Mouse (Mus musculus) heart, embryonic 14.5 days (tissue): ENCODE data around the gene Tsen34. TPM values are rescaled to one million over a fixed set of nuclear protein-coding genes. Genes with fewer than 3 reads are reported as not detected.
"Not testable (repeated sequence)": the region's sequence is repeated elsewhere in the genome, so short reads cannot be mapped to it uniquely, and the experiment has no call there.

Experiments
- ATAC-seq: fragments of 200-750 bp; cut with Nextera tagmentation; 2 replicates; pipeline ENCODE4 v1.8.0; 2017; ENCODE audit warnings: low read depth, moderate TSS enrichment; ENCODE audit not compliant: insufficient number of reproducible peaks, insufficient read depth, low FRiP score
- H3K27ac ChIP-seq, 2 experiments: fragments of 200-500 bp in 1 of 2; fragments of 300-500 bp in 1 of 2; sonication (generic) in 1 of 2; replicated peaks in 1 of 2; 2 replicates each; pipeline ENCODE4 v1.5.1; 2012 to 2014; ENCODE audit warnings: low read depth in 2 of 2, low read length in 2 of 2, control low read depth in 1 of 2, mild to moderate bottlenecking in 1 of 2, mixed read lengths in 1 of 2; ENCODE audit not compliant: control insufficient read depth in 1 of 2, insufficient read depth in 1 of 2
- H3K27me3 ChIP-seq: fragments of 300-500 bp; sonication (generic); 2 replicates; pipeline ENCODE4 v1.6.1; 2014; ENCODE audit warnings: mild to moderate bottlenecking, low read length, control low read depth; ENCODE audit not compliant: control insufficient read depth, insufficient read depth
- H3K36me3 ChIP-seq: fragments of 300-500 bp; sonication (generic); 2 replicates; pipeline ENCODE4 v1.6.1; 2014; ENCODE audit warnings: mild to moderate bottlenecking, control low read depth, low read length, mixed read lengths; ENCODE audit not compliant: control insufficient read depth, insufficient read depth
- H3K4me1 ChIP-seq, 2 experiments: fragments of 200-500 bp in 1 of 2; fragments of 300-500 bp in 1 of 2; sonication (generic) in 1 of 2; 2 replicates each; pipeline ENCODE4 v1.6.1; 2012 to 2014; ENCODE audit warnings: low read length in 2 of 2, control low read depth in 1 of 2, mixed read lengths in 1 of 2; ENCODE audit not compliant: control insufficient read depth in 2 of 2, insufficient read depth in 2 of 2
- H3K4me2 ChIP-seq: fragments of 300-500 bp; sonication (generic); 2 replicates; pipeline ENCODE4 v1.6.1; 2014; ENCODE audit warnings: mild to moderate bottlenecking, low read length
- H3K4me3 ChIP-seq, 2 experiments: fragments of 200-500 bp in 1 of 2; fragments of 300-500 bp in 1 of 2; sonication (generic) in 1 of 2; 2 replicates each; pipeline ENCODE4 v1.5.1; 2012 to 2014; ENCODE audit warnings: low read length in 2 of 2, mild to moderate bottlenecking in 2 of 2, control low read depth in 1 of 2, low read depth in 1 of 2, moderate library complexity in 1 of 2; ENCODE audit not compliant: control insufficient read depth in 1 of 2, insufficient read depth in 1 of 2
- H3K9ac ChIP-seq: fragments of 300-500 bp; sonication (generic); 2 replicates; pipeline ENCODE4 v1.6.1; 2014; ENCODE audit warnings: mild to moderate bottlenecking, low read length
- H3K9me3 ChIP-seq: fragments of 300-500 bp; sonication (generic); 2 replicates; pipeline ENCODE4 v1.6.1; 2016; ENCODE audit warnings: low read length, control low read depth; ENCODE audit not compliant: control insufficient read depth
- WGBS: fragments of 180-500 bp; shearing (Covaris S2); extraction: QIAGEN DNeasy Blood & Tissue Kit; methylation state at CpG from one replicate; pipeline ENCODE4 v1.1.7; 2014; 5-methylcytosine and 5-hydroxymethylcytosine counted together
- polyA plus RNA-seq: library from polyadenylated mRNA; unstranded; fragments of >200 nt; fragmentation: Nextera tagmentation; extraction: Ambion mirVana; gene quantifications from 2 replicates; pipeline ENCODE4 v1.2.1, GENCODE M21; 2014

Tsen34 gene
- polyA plus RNA-seq, 1 experiment from 2014 or later = 234 TPM

- H3K4me3 ChIP-seq = peak within 1 kb of the TSS; percentile 59 to 66
- H3K36me3 ChIP-seq = peaks cover 39% of the 10 kb centered on the region
- peak within 1 kb of the TSS; percentile 96 to 98 for H3K27ac ChIP-seq
- peak within 1 kb of the TSS; percentile 76 for H3K4me2 ChIP-seq
- peak within 1 kb of the TSS; percentile 85 for H3K9ac ChIP-seq
- H3K27me3 ChIP-seq = no peaks in the 10 kb centered on the region
- no peaks in the 10 kb centered on the region for H3K9me3 ChIP-seq
- H3K4me1 ChIP-seq = peaks cover 13 to 16% of the 10 kb centered on the region in 2 experiments
- under 1% methylated on average over 55 of the region's 55 CpGs for WGBS
- ATAC-seq = peak; percentile 90
These were observed 535 bp downstream of the Tsen34 start, which contains the start of gene Mboat7 for GRCm38 (mm10) chr7:3692987-3693808. TSS of gene Mboat7 (minus strand) at chr7:3693523.

GRCm38 (mm10) chr7:3693809-3694075, 1.1 kb downstream of the Tsen34 start:
- H3K36me3 ChIP-seq = peaks cover 42% of the 10 kb centered on the region
- ATAC-seq = no peak
- peak overlapping the region; percentile 76 for H3K4me2 ChIP-seq
- H3K4me1 ChIP-seq = peaks cover 13 to 16% of the 10 kb centered on the region in 2 experiments
- H3K27me3 ChIP-seq = no peaks in the 10 kb centered on the region
- peak overlapping the region; percentile 59 to 66 for H3K4me3 ChIP-seq
- peak overlapping the region; percentile 85 for H3K9ac ChIP-seq
- WGBS = under 1% methylated on average over 18 of the region's 18 CpGs
- H3K27ac ChIP-seq = peak overlapping the region; percentile 96 to 98
- no peaks in the 10 kb centered on the region for H3K9me3 ChIP-seq

DNA sequence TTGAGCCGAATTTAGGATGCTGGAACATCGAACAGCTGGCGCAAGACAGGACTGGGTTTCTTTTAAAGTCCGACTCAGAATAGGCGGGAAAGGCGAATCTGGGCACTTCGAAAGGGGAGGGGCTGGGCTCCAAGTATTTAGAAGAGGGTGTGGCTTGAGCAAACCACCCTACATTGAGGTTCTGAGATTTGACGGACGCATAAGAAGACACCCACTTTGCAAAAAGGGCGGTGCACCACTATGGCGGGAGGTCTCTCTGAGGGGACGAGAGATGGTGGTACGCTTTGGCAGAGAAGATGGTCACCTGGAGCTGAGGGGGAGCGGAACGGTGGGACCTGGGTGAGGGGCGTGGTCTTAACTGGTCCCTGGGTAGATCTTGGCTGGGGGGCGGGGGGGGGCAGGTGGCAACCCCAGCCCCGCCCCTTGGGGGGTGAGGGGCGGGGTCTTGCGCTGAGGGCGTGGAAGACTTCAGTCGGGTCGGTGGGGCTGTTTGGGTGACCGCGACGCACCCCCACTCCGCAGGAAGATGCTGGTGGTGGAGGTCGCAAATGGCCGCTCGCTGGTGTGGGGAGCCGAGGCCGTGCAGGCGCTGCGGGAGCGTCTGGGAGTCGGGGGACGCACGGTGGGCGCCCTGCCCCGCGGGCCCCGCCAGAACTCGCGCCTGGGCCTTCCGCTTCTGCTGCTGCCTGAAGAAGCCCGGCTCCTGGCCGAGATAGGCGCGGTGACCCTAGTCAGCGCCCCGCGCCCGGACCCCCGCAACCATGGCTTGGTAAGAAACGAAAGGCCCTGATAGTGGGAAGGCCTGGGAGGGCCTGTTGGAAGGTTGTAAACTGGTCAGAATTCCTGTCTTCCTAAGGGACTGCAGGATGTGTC, 1.6 kb downstream of the Tsen34 start:
- peaks cover 47% of the 10 kb centered on the region for H3K36me3 ChIP-seq
- H3K4me1 ChIP-seq = peaks cover 13 to 16% of the 10 kb centered on the region in 2 experiments
- no peaks in the 10 kb centered on the region for H3K27me3 ChIP-seq
- under 1% methylated on average over 45 of the region's 55 CpGs for WGBS
- H3K4me3 ChIP-seq = peak overlapping the region; percentile 59 to 66
- peak overlapping the region; percentile 76 for H3K4me2 ChIP-seq
- no peaks in the 10 kb centered on the region for H3K9me3 ChIP-seq
- peak overlapping the region; percentile 85 for H3K9ac ChIP-seq
- peak overlapping the region; percentile 96 to 98 for H3K27ac ChIP-seq
- peak; percentile 64 for ATAC-seq

GRCm38 (mm10) chr7:3694949-3695305, 2.3 kb downstream of the Tsen34 start:
- WGBS = 5% methylated on average over 9 of the region's 9 CpGs
- peak overlapping the region; percentile 85 for H3K9ac ChIP-seq
- H3K4me3 ChIP-seq = peak overlapping the region; percentile 59 to 66
- peaks cover 13 to 16% of the 10 kb centered on the region in 2 experiments for H3K4me1 ChIP-seq
- peaks cover 54% of the 10 kb centered on the region for H3K36me3 ChIP-seq
- H3K27ac ChIP-seq = peak overlapping the region; percentile 68 to 98
- peak overlapping the region; percentile 76 for H3K4me2 ChIP-seq
- not testable (repeated sequence) for ATAC-seq, H3K27me3 ChIP-seq, H3K9me3 ChIP-seq

- Histone ChIP-seq H3K9ac (no peak overlapping the region), H3K4me2 (no peak overlapping the region), H3K4me3 (no peak overlapping the region), H3K4me1 (peaks cover 2 to 9% of the 10 kb centered on the region in 2 experiments; a peak in 3 of 4 replicates), H3K27ac (no peak overlapping the region), H3K9me3 (no peaks in the 10 kb centered on the region), H3K27me3 (no peaks in the 10 kb centered on the region), H3K36me3 (peaks cover 63% of the 10 kb centered on the region)
- ATAC-seq = no peak
- WGBS = 97% methylated on average over 6 of the region's 6 CpGs
These were observed 5.8 kb downstream of the Tsen34 start for GRCm38 (mm10) chr7:3698471-3698870.

DNA sequence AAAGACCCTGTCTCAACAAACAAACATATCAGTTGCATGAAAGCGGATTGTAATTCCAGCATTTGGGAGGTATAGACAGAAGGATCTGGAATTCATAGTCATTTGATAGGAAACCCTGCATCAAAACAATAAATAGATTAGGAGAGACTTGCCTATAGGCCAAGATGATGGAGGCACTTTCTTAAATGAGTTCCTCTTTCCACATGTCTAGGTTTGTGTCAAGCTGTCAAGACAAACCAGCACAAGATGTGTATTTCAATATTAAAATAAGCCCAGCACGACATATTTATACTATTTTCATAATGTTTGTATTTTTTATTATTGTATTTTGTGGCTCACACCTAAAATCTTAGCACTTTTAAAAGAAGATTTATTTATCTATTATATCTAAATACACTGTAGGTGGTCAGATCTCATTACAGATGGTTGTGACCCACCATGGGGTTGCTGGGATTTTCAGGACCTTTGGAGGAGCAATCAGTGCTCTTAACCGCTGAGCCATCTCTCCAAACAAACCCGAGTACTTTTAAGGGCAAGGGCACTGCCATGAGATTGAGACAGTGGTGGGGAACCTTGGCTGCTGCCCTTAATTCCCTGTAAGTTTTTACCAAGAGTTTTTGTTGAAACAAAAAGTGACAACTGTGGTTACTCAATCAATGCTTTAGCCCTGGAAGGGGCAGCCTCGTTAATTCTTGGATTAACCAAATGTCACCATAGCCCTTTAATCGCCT, 10.7 kb downstream of the Tsen34 start:
- WGBS = 21% methylated on average over 6 of the region's 6 CpGs
- H3K9ac ChIP-seq = peak overlapping the region; percentile 91
- H3K4me1 ChIP-seq = peaks cover 5 to 20% of the 10 kb centered on the region in 2 experiments
- no peaks in the 10 kb centered on the region for H3K9me3 ChIP-seq
- no peak for ATAC-seq
- peak overlapping the region; percentile 25 to 84; a peak in 2 of 4 replicates for H3K4me3 ChIP-seq
- peaks cover 72% of the 10 kb centered on the region for H3K36me3 ChIP-seq
- peak overlapping the region; percentile 65 for H3K4me2 ChIP-seq
- peak overlapping the region; percentile 83 to 93 for H3K27ac ChIP-seq
- no peaks in the 10 kb centered on the region for H3K27me3 ChIP-seq

- peak within 1 kb of the TSS; percentile 96 for H3K4me2 ChIP-seq
- H3K9ac ChIP-seq = peak within 1 kb of the TSS; percentile 91
- H3K27ac ChIP-seq = peak within 1 kb of the TSS; percentile 93 to 99
- no peaks in the 10 kb centered on the region for H3K27me3 ChIP-seq
- peaks cover 5 to 20% of the 10 kb centered on the region in 2 experiments for H3K4me1 ChIP-seq
- no peaks in the 10 kb centered on the region for H3K9me3 ChIP-seq
- 2% methylated on average over 42 of the region's 42 CpGs for WGBS
- peak; percentile 92 for ATAC-seq
- peaks cover 66% of the 10 kb centered on the region for H3K36me3 ChIP-seq
- H3K4me3 ChIP-seq = peak within 1 kb of the TSS; percentile 84 to 94
These were observed 11.3 kb downstream of the Tsen34 start, which contains the start of gene Rps9 for GRCm38 (mm10) chr7:3703879-3704441. TSS of gene Rps9 (plus strand) at chr7:3703993.
